Mouse (Mus musculus): Measurements from ENCODE around the gene Il9r.

DNA sequence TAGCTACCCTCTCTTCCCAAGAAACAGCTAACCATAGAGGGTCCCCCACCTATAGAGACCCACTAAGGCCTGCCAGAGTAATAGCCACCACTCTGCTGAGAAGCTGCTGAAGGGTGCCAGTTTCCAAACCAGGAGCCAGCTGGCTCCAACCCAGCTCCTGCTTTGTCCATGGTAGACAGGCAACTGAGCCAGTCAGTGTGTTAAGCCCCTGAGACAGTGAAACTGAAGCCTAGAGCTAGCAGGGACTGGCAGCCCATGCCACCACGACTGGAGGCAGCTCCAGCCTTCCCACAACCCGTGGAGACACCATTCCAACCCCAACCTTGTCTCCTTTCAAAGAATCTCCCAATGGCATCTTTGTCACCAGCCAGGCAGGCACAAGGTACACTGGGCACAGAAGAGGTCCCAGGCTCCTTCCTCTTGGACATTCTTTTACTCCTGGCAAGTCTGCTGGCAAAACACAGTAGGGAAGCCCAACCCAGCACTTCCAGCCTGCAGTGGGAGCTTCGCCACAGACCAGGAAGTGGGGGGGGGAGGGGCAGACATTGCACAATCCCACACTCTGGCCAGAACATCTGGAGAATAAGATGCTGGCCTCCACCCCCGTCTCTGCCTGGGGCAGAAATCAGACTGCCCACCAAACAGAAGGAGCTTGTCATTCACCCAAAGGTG, 24.5 kb upstream of the Il9r start:
- TF ChIP-seq CTCF (IDR thresholded peaks at IDR 0.05; ENCODE audit: low read depth, low read length) = no peak
- TF ChIP-seq POLR2A (IDR thresholded peaks at IDR 0.05; ENCODE audit: extremely low read depth, insufficient read depth, low read length) = no peak
